Mouse (Mus musculus) heart, postnatal 10 days (tissue): ENCODE measurements around the gene Cpb2. TPM values are rescaled to one million over a fixed set of nuclear protein-coding genes. Genes with fewer than 3 reads are reported as not detected.
A peak's percentile ranks its signal among the peaks of the same experiment; 100 is the strongest.

Source experiments
- DNase-seq, 2 experiments: peaks; one replicate each; pipeline ENCODE4 v3.0.0; 2021
- intact Hi-C: fragments of 180-260 bp; cut with DNase I; formaldehyde crosslinking; loops from one replicate; pipeline ENCODE4 v1.15.1; 2025
- total RNA-seq, 2 experiments: library from RNA; stranded (reverse); gene quantifications; 2 replicates each; pipeline ENCODE4 v1.2.3; 2021

The Cpb2 gene
- total RNA-seq, 2 experiments from 2014 or later = not detected

DNA sequence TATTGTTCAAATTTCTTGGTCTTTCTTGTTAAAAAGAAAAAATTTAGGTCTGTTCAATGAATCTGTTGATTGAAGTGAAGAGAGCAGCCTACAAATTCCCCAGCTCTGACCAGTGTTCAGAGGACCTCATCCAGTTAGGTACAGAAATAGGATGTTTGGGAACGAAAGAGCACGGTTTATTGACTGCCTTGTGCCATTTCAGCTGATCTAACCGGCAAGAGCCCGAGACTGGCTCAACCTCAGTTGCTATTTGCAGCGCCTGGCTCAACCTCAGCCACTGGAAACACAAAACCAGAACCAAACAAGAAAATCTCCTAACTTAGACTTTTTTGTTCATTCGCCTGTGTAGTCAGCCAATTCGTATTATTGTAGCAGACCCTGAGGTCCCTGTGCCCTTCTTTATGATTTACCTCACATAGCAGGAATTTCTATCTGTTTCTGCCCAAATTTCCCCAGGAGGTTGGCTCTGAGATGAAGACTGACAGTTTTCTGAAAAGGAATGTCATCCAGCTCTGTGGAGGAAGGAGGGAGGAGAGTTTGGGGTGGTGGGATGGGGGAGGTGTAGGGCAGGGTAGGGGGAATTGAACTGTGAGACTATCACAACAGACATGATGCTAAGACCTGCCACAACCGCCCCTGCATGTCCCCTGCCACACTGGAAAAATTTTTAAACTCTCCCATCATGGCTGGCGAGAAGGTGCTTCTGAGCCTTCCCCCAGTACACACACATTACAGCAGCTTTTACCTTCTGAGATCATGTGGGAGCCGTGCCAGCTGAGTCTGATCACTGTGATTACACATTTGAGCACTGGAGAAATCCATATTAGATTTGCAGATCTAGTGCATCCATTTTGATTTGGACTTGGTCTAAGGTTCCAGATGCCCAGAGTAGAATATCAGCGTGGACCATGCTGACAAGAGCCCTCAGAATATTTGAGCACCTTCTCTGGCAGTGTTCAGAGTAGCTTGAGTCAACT, 4.2 kb downstream of the Cpb2 start:
- intact Hi-C loops = no loop called here
- no peak for DNase-seq

GRCm38 (mm10) chr14:75250432-75250831, 8.3 kb downstream of the Cpb2 start:
- intact Hi-C loops = no loop called here

DNA sequence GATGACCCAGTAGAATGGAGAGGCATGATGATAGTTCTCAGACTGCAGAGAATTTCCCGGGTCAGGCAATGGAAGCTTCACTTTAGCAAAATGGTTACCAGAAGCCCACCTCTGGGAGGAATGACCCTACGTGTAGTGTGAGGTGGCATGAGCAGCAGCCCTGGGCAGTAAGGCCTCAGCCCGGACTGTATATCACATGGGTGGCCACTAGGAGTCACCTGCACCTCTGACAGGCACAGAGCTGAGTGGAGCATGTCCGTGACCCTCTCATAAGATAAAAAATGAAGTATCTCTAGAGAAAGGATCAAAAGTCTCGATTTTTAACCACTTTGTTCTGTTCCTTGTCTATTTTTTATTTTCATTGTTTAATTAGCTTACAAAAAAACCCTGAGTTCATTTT, 14.4 kb downstream of the Cpb2 start:
- DNase-seq = peak; percentile 23 to 25
- intact Hi-C loops = no loop called here

More at GRCm38 (mm10) chr14:75250432-75250831, 8.3 kb downstream of the Cpb2 start:
- DNase-seq = no peak

GRCm38 (mm10) chr14:75269531-75269930, 27.4 kb downstream of the Cpb2 start:
- no peak for DNase-seq

DNA sequence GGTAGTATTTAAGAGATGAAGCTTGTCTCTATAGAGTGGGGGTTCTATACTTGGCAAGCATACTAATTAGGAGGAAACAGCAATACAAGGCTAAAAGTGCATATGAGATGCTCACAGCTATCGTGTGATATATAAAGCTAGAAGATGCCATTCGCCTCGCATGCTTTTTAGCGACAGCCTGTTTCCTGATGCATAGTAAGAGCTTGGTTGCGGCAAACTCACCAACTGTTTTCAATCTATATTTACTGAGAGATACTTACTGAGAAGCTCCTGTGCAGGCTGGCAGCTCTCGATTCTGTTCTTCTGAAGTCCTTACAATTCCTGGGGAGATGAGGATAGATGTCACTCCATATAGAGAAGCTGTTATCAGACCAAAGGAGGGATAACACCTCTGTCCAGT, 37.6 kb downstream of the Cpb2 start:
- DNase-seq = no peak
- intact Hi-C loops = loop anchor here (5.0 kb wide), 1 partner anchor 217 kb away; no protein-coding TSS in a partner anchor

More at GRCm38 (mm10) chr14:75269531-75269930, 27.4 kb downstream of the Cpb2 start:
- intact Hi-C loops = no loop called here

- intact Hi-C loops = loop anchor here (5.0 kb wide), 1 partner anchor 218 kb away; no protein-coding TSS in a partner anchor
- DNase-seq = peak; percentile 8 to 12
Measured at GRCm38 (mm10) chr14:75280406-75280805, 38.3 kb downstream of the Cpb2 start.

GRCm38 (mm10) chr14:75283609-75284192, 41.6 kb downstream of the Cpb2 start:
- intact Hi-C loops = loop anchor here (5.0 kb wide), 1 partner anchor 221 kb away; no protein-coding TSS in a partner anchor

DNA sequence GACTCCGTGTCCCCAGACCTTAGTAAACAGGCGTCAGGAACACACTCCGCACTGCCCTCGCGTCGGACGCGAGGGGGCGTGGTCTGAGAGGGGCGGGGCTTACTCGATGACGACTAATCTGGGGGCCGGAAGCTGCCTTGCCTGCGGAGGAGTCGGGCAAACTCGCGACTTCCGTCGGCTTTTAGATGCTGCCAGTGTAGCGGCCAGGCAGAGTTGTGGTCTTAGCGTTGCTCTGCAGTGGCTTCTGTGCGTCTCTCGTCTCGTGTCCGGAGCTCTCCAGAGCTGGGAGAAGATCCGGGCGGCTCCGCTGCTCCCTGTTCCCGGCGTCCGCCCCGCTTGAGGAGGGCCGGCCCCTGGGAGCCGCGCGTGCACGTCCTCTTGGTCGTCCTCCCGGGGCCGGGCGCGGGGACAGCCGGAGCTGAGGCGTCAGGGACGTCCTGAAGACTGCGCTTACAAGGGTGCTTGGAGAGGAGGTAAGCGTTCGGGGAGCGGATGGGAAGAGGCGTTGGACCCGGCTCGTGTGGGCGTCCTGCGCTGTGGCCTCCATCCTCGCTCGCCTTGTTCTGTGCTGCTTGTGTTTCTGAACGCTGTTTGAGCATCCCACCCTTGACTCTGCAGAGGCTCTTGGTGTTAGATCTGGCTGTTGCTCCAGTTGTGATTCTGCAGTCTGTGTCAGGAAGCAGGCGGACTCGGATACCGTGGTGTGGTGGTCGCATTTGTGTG, 42.3 kb downstream of the Cpb2 start, which contains the start of gene Zc3h13:
Zc3h13 (plus strand) TSS at position 181 of the 723 bp plus-strand sequence.
- peak; percentile 97 to 99 for DNase-seq
- intact Hi-C loops = loop anchor here (5.0 kb wide), 1 partner anchor 222 kb away; no protein-coding TSS in a partner anchor

More at GRCm38 (mm10) chr14:75283609-75284192, 41.6 kb downstream of the Cpb2 start:
- no peak for DNase-seq

DNA sequence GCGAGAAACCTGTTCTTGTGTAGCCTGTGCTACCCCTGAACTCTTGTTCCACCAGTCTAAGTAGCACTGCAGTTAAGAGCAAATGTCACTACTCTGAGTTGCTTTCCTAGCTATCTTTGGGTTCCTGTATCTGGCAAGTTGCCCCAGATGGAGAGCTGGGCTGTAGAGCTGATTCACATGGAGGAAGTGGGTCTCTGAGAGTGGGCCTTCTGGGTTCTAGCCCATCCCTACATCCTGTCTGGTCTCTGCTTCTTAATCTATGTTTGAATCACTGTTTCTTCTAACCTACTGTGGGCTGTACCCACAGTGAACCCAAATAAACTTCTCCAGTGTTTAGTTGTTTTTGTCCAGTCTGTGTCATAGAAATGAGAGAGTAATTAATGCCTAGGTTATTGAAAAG, 59.0 kb downstream of the Cpb2 start:
- DNase-seq = peak; percentile 15 to 25
- intact Hi-C loops = no loop called here

DNA sequence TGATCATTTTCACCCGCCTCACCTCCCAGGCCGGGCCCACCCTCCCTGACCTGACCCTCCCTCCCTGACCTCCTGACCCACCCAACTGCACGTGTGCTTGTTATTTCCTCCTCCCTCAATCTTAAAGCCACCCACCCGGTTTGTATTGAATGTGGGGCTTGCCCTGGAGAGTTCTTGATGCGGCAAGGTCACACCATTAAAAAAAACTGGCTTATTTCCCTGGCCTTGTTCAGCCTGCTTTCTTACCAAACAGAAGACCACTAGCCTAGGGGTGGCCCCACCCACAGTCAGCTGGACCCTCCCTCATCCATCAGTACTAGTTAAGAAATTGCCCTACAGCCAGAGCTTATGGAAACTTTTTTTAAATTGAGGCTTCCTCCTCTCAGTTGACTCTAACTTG, 61.7 kb downstream of the Cpb2 start:
- intact Hi-C loops = no loop called here
- DNase-seq = no peak

GRCm38 (mm10) chr14:75307855-75308254, 65.8 kb downstream of the Cpb2 start:
- intact Hi-C loops = no loop called here
- DNase-seq = no peak

DNA sequence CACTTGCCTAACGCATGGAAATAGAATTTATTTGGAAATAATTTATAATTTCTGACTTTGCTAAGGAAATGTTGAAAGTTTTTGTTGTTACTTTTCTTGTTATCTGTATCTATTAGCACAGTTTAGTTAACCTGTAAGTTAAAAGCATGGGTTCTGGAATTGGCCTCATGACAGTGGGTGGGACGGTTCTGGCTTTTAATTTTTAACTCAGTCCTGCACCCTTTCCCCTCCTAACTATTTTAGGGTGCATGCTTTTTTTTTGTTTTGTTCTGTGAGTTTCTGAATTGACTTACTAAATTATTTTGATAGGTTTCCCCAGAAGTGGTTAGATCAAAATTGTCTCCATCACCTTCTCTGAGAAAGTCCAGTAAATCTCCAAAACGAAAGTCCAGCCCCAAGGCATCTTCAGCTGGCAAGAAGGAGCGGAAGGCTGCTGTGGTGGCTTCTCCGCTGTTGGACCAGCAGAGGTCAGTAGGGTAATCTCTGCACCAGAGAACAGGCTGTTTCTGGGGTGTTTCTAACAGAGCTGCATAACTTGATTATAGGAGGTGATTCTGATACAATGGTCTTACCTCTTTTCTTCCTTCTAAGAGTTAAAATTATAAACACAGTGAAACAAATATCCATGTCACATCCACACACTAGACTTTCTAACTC, 67.4 kb downstream of the Cpb2 start:
- DNase-seq = peak in 1 of 2 experiments; percentile 5
- intact Hi-C loops = no loop called here

DNA sequence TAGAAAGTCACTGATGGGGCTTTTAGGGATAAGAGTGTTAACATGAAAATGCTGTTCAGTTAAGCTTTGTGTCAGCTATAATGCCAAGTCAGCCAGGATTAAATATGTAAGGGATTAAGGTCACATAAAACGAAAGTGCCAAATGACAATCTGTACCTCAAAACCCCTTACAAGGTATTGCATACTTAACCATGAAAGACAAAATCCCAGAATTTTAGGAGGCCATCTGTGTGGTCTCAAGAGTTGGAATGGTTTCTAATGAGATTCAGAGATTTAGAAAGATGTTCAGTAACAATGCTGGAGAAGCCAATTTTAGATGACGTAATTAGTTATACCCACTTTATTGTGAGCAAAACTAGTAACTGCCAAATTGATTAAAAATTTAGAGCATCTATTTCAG, 72.4 kb downstream of the Cpb2 start:
- intact Hi-C loops = no loop called here
- DNase-seq = no peak

GRCm38 (mm10) chr14:75318736-75319135, 76.6 kb downstream of the Cpb2 start:
- intact Hi-C loops = no loop called here
- no peak for DNase-seq

GRCm38 (mm10) chr14:75320269-75320668, 78.2 kb downstream of the Cpb2 start:
- DNase-seq = no peak
- intact Hi-C loops = no loop called here

DNA sequence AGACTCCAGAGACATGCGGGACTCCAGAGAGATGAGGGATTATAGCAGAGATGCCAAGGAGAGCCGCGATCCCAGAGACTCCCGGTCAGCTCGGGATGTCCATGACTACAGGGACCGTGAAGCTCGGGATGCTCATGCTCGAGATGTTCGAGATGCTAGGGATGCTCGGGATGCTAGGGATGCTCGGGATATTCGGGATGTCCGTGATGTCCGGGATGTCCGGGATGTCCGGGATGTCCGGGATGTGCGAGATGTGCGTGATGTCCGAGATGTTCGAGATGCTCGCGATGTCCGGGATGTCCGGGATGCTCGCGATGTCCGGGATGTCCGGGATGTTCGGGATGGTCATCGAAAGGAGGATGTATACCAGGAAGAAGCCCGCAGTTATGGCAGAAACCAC, 81.3 kb downstream of the Cpb2 start:
- DNase-seq = no peak
- intact Hi-C loops = no loop called here

- DNase-seq = no peak
- intact Hi-C loops = no loop called here
Measured at GRCm38 (mm10) chr14:75328062-75328461, 86.0 kb downstream of the Cpb2 start.

- intact Hi-C loops = loop anchor here (10.0 kb wide), 1 partner anchor 276 kb away; no protein-coding TSS in a partner anchor
- DNase-seq = peak in 1 of 2 experiments; percentile 25
Measured at GRCm38 (mm10) chr14:75330621-75331020, 88.5 kb downstream of the Cpb2 start.
